Mouse (Mus musculus) heart, postnatal 10 days (tissue): ENCODE results near the gene Sumf1. TPM values are rescaled to one million over a fixed set of nuclear protein-coding genes. Genes with fewer than 3 reads are reported as not detected.

Source experiments
- DNase-seq, 2 experiments: peaks; one replicate each; pipeline ENCODE4 v3.0.0; 2021
- intact Hi-C: fragments of 180-260 bp; cut with DNase I; formaldehyde crosslinking; loops from one replicate; pipeline ENCODE4 v1.15.1; 2025
- total RNA-seq, 2 experiments: library from RNA; stranded (reverse); gene quantifications; 2 replicates each; pipeline ENCODE4 v1.2.3; 2021

Sumf1 gene
- total RNA-seq, 2 experiments from 2014 or later: 19.9 to 21.6 TPM

DNA sequence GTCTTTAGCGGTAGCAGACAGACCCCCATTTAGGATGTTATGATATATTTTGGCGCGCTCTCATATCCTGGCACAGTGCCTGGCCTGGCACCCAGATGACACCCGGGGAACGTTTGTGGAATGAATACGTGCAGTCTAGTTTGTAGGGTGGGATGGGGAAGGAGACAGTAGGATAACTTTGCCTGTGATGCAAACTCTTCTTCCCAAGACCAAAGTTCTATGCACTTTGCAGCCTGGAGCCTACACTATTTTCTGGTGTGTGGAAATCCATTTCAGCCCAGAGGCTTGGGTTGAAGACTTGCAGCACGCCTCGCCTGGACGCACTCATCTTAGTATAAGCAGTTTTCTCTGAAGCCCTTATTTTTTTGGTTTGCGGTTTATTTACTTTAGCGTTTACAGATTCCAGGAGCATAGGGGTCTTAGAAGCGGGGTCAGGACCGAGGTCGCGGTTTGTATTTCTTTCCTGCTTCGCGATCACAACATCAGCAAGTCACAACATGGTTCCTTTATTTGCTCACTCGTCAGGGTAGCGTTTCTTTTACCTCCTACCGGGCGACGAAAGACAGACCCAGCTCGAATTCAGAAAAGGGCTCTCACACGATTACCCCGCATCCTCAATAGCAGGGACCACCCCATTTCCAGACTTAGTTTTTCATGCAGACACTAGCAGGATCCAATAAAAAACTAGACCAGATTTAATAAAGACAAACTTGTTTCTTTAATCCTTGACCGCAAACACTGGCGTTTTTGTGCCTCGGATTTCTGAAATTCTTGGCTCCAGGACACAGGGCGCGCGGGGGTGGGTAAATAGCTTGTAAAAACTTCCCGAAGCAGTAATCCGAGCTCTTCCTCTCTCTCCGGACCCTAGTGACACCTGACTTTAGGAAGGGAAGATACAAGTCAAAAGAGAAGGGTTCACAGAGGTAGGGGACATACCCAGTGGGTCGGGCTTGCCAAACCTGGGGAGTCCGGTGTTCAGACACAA, 26.8 kb upstream of the Sumf1 start:
- intact Hi-C loops: loop anchor here (2.0 to 10.0 kb wide), 3 partner anchors 95 to 115 kb away; no protein-coding TSS in a partner anchor
- DNase-seq: peak in 1 of 2 experiments; percentile 36

DNA sequence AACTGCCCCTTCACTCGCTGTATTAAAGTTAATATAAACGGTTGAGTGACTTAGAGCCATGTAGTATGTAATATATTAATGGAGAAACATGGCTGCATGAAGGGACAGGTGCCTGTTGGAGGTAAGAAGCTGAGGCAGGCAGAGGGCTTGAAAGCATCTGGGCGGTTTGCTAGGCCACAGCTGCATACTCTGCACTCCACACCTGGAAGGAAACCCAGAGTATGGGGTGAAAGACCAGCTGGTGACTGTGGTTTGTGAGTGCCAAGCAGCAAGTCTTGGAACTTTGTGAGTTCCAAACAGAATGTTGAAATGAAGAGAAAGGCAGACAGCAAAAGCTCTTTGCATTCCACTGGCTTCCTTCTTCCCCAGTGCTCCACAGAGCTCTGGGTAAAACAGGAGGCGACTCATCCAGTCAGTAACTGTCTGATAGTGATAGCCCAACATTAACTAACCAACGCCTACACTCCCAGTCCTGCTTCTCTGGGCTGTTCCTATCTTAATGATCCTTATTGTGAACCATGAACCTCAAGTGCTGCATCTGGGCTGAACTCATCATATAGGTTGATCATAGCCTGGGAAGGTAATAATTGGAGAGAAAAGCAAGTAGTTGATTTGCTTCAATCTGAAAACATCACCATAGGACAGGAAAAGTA, 21.7 kb upstream of the Sumf1 start:
- no peak for DNase-seq
- intact Hi-C loops: loop anchor here (2.0 kb wide), 1 partner anchor 18 kb away; no protein-coding TSS in a partner anchor

DNA sequence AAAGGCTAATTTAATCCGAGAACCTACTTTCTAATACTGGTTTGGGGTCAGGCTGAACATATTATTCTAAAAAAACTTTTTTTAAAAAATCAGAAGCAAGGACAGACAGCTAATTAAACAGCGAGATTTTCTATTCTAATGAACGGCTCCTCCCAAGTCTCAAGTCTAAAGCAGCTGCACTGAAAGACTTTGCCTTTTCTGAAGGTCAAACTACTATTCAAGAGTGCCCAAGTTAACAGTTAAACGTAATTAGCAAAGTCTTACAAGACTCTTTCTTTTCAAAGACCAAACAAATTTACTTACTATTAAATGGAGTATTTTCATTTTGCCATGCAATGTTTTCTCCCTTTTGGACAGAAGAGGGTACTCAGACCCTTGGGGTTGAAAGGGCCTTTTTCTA, 20.8 kb upstream of the Sumf1 start:
- no peak for DNase-seq
- intact Hi-C loops: loop anchor here (2.0 kb wide), 1 partner anchor 17 kb away; no protein-coding TSS in a partner anchor

DNA sequence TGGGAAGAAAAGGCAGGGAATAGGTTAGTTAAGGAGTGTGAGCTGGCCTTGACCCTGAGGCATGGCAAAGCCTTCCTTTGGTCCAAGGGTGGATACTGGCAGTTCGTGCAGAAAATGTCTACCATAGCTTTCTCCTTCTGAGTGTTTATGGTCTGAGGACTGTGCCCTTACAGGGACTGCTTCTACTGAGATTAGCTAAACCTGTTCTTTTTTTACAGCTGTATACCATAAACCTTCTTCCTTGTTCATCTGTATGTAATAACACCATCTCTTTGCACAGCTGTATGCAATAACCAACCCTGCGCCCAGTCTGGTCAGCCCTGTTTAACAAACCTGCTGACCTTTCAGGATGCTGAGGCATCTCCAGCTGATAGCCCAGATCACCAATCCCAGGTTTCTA, 18.9 kb upstream of the Sumf1 start:
- intact Hi-C loops: no loop called here
- DNase-seq: no peak

DNA sequence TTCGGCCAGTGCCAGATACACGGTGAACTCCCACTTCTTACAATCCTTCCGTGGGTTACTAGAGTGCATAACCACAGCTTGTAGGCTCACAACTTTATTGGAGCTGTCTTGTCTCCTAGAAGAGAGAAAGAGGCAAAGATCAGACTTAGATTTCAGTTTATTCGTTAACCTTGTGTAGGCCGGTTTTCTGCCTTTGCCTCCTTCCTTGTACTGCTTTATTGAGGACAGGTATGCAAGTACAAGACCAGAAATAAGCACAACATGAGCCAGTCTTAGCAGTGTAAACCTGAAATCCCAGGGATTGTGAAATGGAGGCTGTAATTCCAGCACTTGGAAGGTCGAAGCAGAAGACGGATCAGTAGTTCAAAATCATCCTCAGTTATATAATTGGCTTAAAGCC, 12.9 kb upstream of the Sumf1 start:
- no peak for DNase-seq

DNA sequence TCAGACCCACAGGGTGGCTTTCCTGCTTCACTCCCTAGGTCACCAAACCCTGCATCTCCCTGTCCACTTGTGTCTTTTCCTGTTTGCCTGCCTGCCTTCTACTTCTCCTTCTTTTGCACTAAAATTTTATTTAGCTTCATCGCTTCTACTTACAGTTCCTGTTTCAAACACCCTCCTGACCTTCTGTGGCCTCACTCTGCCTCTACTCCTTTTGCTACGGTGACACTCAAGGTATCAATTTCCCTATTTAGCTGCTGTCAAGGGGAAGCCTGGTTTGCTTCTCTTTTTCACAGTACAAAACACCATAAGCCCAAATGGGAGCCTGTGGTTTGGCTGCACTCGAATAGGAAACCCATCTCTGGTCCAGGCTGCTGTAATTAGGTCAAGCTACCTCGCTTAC, 11.7 kb upstream of the Sumf1 start:
- intact Hi-C loops: no loop called here
- no peak for DNase-seq

More for the DNA sequence above, 12.9 kb upstream of the Sumf1 start:
- intact Hi-C loops: no loop called here

DNA sequence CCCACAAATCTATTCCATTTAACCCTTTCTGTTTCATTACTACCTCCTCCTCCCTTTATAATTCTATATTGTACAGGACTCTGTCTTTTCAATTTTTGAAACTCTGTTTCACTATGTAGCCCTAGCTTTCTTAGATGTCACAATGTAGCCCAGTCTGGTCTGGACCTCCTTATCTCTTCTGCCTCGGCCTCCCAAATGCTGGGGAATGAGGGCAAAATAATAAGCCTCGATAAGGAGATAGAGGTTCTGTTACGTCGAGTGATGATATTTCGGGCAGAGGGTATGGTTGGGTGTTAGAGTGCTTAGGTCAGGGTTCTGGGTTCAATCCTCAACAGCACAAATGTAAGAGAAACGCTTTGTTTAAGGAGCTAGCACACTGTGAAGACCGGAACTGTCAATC, 11.3 kb upstream of the Sumf1 start:
- intact Hi-C loops: no loop called here
- DNase-seq: no peak

DNA sequence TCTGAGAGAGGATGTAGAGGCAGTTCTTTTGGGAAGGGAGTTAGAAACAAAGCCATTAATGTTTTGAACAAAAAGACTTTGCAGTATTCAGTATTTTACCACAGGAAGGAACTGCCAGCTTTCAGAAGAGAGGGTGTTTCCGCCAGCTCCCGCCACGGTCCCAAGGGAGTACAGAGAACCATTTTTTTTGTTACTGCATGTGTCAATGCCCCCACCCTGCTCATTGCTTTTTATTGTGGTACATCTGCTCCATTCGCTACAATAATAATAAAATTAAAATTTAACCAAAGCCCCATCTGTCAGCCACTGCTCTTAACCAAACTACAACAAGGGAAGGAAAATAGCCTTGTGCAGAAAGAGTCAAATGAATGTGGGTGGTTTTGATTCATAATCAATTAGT, 7.2 kb upstream of the Sumf1 start:
- no peak for DNase-seq
- intact Hi-C loops: no loop called here

DNA sequence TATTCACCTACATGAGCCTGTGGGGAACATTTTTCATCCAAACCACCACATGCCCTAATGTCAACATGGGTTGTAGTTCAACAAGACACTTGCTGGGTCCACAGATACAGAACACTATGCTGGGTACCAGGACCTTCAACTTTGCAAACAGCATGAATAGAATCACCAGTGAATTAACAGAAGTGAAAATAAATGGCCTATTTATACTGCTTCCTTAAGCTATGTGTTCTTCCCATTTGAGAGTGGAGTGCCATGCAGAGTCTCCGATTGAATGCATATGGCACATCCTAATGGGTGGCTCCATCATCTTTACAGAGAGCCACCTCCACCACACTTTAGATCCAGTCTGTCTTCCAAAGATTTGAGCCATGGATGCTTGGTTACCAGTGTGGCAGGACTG, 5.3 kb upstream of the Sumf1 start:
- intact Hi-C loops: no loop called here
- DNase-seq: no peak

DNA sequence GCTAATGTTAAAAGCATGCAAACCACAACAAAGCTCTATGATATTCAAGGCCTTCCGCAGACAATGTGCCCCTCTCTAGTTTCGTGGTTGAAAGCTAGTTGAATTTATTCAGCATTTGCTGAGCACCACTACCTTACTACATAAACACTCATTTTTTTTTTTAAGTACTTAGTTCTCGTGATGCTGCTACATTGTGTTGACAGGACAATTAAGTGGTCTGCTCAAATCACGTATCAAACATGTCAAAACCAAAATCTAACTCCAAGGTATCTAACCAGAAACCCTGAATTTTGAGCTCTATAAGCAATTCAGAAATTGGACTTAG, 265 bp upstream of the Sumf1 start:
- no peak for DNase-seq
- intact Hi-C loops: no loop called here

DNA sequence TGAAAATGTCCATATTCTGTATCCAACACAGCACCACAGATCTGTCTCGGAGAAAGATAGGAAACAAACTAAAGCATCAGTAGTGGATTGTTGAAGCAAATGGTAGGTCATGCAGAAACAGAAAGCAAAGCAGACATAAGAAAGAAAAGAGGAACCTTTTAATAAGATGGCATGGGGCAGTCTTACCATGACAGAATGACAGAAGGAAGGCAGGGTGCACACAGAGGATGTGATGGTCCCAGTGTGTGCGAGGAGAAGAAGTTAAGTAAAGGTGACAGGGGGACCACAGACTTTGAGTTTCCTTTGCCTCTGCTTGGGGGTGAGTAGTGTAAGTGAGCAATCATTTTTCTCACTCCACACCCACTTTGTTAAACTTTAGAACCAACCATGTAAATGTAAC, 6.3 kb downstream of the Sumf1 start:
- no peak for DNase-seq
- intact Hi-C loops: no loop called here

DNA sequence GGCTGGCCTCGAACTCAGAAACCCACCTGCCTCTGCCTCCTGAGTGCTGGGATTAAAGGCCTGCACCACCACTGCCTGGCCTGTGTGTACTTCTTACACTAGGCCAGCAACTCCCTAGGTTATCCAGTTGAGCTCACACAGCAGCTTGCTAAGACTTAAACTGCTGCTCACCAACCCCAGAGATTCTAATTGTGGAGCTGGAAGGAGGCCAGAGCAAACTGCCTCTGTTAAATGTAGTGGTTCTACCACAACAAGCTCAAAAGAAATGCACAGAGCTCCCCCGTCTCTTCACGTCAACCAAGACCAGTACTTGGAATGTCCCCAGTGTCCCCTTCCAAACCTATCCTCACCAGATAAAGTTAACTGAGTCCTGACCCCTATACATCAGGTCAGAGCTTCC, 11.2 kb downstream of the Sumf1 start:
- intact Hi-C loops: no loop called here
- DNase-seq: peak; percentile 16

DNA sequence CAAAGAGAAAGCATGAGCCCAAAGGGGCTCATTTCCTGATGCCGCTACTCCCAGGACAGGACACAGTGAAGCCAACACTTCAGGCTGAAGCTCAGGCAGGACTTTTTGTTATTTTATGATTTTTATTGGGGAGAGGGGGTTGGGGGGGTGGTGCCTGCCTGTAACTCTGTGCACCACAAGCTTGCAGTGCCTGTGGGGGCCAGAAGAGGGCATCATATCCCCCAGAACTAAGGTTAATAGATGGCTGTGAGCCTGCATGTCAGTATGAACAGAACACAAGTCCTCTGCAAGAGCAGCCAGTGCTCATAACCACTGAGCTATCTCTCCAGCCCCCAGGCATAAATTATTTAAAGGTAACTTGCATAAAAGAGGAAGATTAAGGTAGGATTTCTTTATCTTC, 13.2 kb downstream of the Sumf1 start:
- intact Hi-C loops: no loop called here
- no peak for DNase-seq

DNA sequence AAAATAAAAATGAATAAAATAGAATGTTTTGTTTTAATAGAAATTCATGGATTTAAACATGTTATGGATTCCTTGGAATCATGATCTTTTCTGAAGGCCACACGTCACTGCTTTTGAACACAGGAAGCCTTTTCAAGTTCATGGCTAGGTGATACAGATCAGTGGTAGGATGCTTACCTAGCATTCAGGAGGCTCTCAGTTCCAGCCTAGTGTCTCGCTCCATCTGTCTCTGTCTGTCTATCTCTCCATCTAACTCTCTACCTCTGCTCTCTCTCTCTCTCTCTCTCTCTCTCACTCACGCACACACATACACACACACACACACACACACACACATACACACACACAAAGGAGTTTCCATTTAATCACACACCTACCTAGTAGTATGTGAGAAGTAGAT, 15.9 kb downstream of the Sumf1 start:
- DNase-seq: no peak
- intact Hi-C loops: no loop called here

DNA sequence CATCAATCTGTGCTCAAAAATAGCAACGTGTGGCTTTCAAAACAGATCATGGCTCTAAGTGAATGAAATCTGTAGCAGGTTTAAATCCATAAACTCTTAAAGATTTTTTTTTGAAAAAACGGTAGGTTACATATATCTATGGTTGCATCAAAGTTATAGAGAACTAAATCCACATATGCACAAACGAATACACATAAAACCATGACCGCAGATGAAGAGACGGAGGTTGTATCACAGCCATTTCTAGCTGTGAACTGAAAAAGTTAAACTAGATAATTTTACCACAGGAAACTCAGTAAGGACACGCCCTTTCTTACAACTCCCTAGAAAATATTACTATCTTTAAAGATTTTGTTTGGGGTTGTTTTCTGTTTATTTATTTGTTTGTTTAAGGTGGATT, 16.7 kb downstream of the Sumf1 start:
- intact Hi-C loops: no loop called here
- DNase-seq: no peak

DNA sequence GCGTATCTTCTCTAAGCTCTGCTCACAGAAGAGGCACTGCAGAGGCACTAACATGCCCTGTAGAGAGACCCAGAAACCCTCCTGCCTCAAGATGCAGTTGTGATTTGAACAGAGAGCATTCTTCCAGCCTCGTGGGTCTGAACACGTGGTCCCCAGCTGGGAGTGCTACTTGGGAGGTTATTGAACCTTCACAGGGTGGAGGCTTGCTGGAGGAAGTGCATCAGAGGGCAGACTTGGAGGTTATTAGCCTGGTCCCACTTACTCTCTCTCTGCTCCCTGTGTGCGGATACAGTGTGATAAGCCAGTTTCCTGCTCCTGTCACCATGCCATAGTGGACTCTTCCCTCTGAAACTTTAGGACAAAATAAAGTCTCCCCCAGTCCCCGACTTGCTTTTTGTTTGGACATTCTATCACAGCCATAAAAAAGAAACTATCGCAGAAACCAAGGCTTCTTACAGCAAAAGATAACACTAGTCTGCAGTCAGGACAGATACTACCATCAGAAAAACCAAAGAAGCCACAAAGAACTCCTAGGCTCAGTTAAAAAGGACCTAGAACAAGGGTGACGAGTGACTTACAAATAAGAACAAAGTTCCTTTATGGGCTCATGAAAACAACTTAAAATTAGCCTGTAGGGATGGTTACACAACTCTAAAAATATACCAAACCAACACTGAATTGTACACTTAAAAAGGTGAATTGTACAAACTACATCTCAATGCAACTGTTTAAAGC, 17.3 kb downstream of the Sumf1 start:
- intact Hi-C loops: no loop called here

DNA sequence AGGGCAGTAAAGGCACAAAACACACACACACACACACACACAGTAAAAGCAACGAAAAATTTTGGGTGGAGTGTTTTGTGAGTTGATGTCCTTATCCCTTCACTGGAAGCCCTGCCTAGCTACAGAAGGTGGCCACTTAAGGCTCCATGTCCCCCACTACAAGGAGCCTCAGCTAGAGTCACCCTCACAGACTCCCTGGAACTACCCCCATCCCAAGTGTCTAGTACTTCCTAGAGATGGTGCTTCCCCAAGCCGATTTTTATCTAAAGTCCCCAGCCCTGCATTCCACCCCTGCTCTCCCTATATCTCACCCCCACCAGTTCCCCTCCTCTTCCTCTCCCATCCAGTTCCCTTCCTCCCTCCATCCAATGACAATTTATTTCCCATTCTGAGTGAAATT, 19.8 kb downstream of the Sumf1 start:
- DNase-seq: no peak
- intact Hi-C loops: no loop called here

More for the DNA sequence above, 17.3 kb downstream of the Sumf1 start:
- no peak for DNase-seq

DNA sequence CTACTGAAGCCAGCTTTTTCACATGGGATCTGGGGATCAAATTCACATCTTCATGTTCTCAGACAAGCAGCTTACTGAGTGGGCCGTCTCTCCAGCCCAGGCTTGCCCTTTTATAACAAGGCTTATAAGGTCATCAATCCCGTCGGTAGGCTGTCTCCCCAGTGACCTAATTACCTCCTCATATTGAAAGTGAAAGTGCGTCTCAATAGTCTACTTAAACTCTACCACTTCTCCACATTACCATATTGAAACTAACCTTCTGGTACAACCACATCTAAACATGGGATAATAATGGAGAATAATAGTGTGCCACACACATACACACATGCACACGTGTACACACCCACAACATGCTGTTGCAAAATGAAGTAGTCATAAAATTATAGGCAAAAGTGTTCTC, 20.4 kb downstream of the Sumf1 start:
- intact Hi-C loops: no loop called here
- no peak for DNase-seq

DNA sequence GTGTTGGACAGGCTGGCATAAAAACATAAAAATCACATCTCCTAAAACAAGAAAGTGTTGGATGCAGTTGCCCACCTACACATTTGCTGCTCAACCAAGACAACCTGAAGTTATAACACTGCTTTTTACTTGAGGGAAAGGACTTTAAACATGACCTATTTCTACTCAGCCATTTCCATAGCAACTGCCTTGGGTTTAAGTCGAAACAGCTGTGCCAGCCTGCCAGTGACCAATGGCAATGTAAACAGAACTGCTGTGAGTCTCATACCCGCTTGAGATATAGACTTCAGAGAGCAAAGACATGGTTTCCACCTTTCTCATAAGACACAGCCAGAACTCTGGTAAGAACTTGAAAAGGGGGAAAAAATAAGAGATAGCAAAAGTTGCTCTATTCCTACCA, 24.8 kb downstream of the Sumf1 start:
- DNase-seq: no peak
- intact Hi-C loops: no loop called here

DNA sequence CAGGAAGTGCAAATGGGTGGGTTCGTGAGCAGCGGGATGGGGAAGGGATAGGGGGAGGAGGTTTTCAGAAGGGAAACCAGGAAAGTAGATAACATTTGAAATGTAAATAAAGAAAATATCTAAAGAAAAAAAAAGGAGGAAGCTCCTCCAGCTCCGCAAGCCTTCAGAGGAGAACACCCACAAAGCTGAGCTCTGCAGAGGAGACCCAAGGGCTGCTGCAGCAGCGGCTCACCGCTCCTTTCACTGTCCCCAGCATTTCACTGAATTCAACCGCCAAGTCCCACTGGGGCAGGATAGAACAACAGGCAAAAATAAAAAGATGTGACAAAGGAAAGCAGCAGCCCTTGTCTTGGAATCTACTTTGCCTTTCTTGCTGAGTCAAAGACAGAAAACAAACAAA, 28.5 kb downstream of the Sumf1 start:
- intact Hi-C loops: no loop called here
- DNase-seq: no peak

DNA sequence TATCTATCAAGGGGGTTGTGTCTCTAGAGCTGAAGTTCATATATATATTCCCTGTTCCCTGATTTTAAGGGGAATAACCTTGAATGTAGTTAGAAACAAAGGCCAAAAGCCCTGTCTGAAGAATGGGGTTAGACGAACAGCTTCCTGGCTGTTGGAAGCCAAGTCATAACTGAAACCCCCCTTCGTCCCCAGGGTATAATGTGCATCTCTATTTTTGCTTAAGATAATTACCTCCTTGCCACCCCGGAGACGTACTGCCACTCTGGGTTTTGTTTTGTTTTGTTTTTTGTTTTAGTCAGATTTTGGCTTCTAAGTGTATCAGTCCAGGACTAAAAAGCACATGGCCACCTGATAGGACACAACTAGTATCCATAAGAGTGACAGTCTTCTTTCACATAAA, 31.1 kb downstream of the Sumf1 start:
- no peak for DNase-seq
- intact Hi-C loops: no loop called here
